Mouse (Mus musculus) olfactory bulb, adult 2 months (tissue): ENCODE measurements around the gene Macf1.

Experiments
- CTCF ChIP-seq: fragments of 200-500 bp; IDR thresholded peaks from 2 replicates; pipeline ENCODE4 v1.5.1; 2012; ENCODE audit warnings: low read depth, mild to moderate bottlenecking, low read length, moderate library complexity; ENCODE audit not compliant: insufficient read depth
- POLR2A ChIP-seq: fragments of 200-500 bp; IDR thresholded peaks from 2 replicates; pipeline ENCODE4 v1.6.1; 2012; ENCODE audit warnings: mild to moderate bottlenecking, low read depth, low read length, moderate library complexity; ENCODE audit not compliant: insufficient read depth

- TF ChIP-seq CTCF, result no peak
- no peak for TF ChIP-seq POLR2A
Measured at GRCm38 (mm10) chr4:123337693-123338092, 346.5 kb downstream of the Macf1 start.
